Mouse (Mus musculus) c-Kit-positive CD71-negative TER-119-negative erythroid progenitor cells, embryonic 14.5 days (primary cell): ENCODE results near the gene Brap.
"Not testable (repeated sequence)": the region's sequence is repeated elsewhere in the genome, so short reads cannot be mapped to it uniquely, and the experiment has no call there.

Experiments
- DNase-seq: peaks from one replicate; pipeline ENCODE4 v3.0.0-alpha.2; 2013; ENCODE audit warnings: low read depth

The Brap gene

GRCm38 (mm10) chr5:121670412-121670811 lies 10.0 kb downstream of the Brap start:
- DNase-seq = no peak

- DNase-seq = no peak
Measured at GRCm38 (mm10) chr5:121682250-121682649, 21.9 kb downstream of the Brap start.

- no peak for DNase-seq
Measured at GRCm38 (mm10) chr5:121685495-121685894, 25.1 kb downstream of the Brap start.

- DNase-seq = no peak
Measured at GRCm38 (mm10) chr5:121686113-121686898, 25.9 kb downstream of the Brap start.

- no peak for DNase-seq
Measured at GRCm38 (mm10) chr5:121690482-121691211, 30.3 kb downstream of the Brap start.

GRCm38 (mm10) chr5:121691436-121691835 lies 31.1 kb downstream of the Brap start:
- DNase-seq = not testable (repeated sequence)

GRCm38 (mm10) chr5:121692897-121693296 lies 32.5 kb downstream of the Brap start:
- DNase-seq = no peak

- no peak for DNase-seq
Measured at GRCm38 (mm10) chr5:121696761-121697160, 36.4 kb downstream of the Brap start.

- no peak for DNase-seq
Measured at GRCm38 (mm10) chr5:121699891-121700290, 39.5 kb downstream of the Brap start.

GRCm38 (mm10) chr5:121700496-121700895 lies 40.1 kb downstream of the Brap start:
- DNase-seq = no peak

GRCm38 (mm10) chr5:121701111-121701769 lies 40.9 kb downstream of the Brap start:
- no peak for DNase-seq

GRCm38 (mm10) chr5:121703341-121703740 lies 43.0 kb downstream of the Brap start:
- no peak for DNase-seq

- DNase-seq = no peak
Measured at GRCm38 (mm10) chr5:121704512-121705248, 44.3 kb downstream of the Brap start.

GRCm38 (mm10) chr5:121710402-121710801 lies 50.0 kb downstream of the Brap start:
- DNase-seq = no peak

- DNase-seq = peak; percentile 31
Measured at GRCm38 (mm10) chr5:121710851-121711173, 50.4 kb downstream of the Brap start.

GRCm38 (mm10) chr5:121711174-121711927 lies 51.0 kb downstream of the Brap start, which contains the start of gene Atxn2:
TSS of gene Atxn2 (plus strand) at chr5:121711337.
- DNase-seq = peak; percentile 49

- DNase-seq = no peak
Measured at GRCm38 (mm10) chr5:121711928-121712231, 51.5 kb downstream of the Brap start.

- DNase-seq = no peak
Measured at GRCm38 (mm10) chr5:121712232-121712933, 52.0 kb downstream of the Brap start.

GRCm38 (mm10) chr5:121712934-121713538 lies 52.7 kb downstream of the Brap start:
- DNase-seq = no peak

- DNase-seq = no peak
Measured at GRCm38 (mm10) chr5:121714331-121714730, 54.0 kb downstream of the Brap start.

- no peak for DNase-seq
Measured at GRCm38 (mm10) chr5:121714928-121715327, 54.6 kb downstream of the Brap start.
